Mouse (Mus musculus) ES-E14 (cell line): ENCODE data around the gene Calml3. TPM values are rescaled to one million over a fixed set of nuclear protein-coding genes. Genes with fewer than 3 reads are reported as not detected.
"Not testable (repeated sequence)": the region's sequence is repeated elsewhere in the genome, so short reads cannot be mapped to it uniquely, and the experiment has no call there.

Experiments used
- DNase-seq: peaks from one replicate; pipeline ENCODE4 v3.0.0-alpha.2; 2013; ENCODE audit warnings: low read depth, low spot score
- H3K27ac ChIP-seq: 2 replicates; pipeline ENCODE4 v1.5.1; 2012; ENCODE audit warnings: low read depth, mild to moderate bottlenecking, low read length, moderate library complexity, mixed read lengths; ENCODE audit not compliant: poor library complexity, insufficient read depth, severe bottlenecking
- H3K36me3 ChIP-seq: 2 replicates; pipeline ENCODE4 v1.6.1; 2012; ENCODE audit warnings: mild to moderate bottlenecking, low read length, moderate library complexity, mixed read lengths; ENCODE audit not compliant: control insufficient read depth, poor library complexity, insufficient read depth, severe bottlenecking
- H3K4me1 ChIP-seq, 2 experiments: fragments of 150-350 bp in 1 of 2; sonication (generic) in 1 of 2; 2 replicates each; pipeline ENCODE4 v1.6.1; 2012; ENCODE audit warnings: low read length in 2 of 2, mild to moderate bottlenecking in 1 of 2, mixed read lengths in 1 of 2; ENCODE audit not compliant: control insufficient read depth in 2 of 2, insufficient read depth in 2 of 2, poor library complexity in 1 of 2
- H3K4me3 ChIP-seq, 2 experiments: fragments of 150-350 bp in 1 of 2; sonication (generic) in 1 of 2; 2 replicates each; pipeline ENCODE4 v1.5.1; 2012; ENCODE audit warnings: low read length in 2 of 2, low read depth in 1 of 2, mild to moderate bottlenecking in 1 of 2, mixed read lengths in 1 of 2; ENCODE audit not compliant: insufficient read depth in 1 of 2, poor library complexity in 1 of 2, severe bottlenecking in 1 of 2
- H3K9ac ChIP-seq: 2 replicates; pipeline ENCODE4 v1.6.1; 2012; ENCODE audit warnings: low read depth, mild to moderate bottlenecking, low read length, mixed read lengths; ENCODE audit not compliant: poor library complexity, insufficient read depth, severe bottlenecking
- H3K9me3 ChIP-seq: fragments of 150-350 bp; sonication (generic); 2 replicates; pipeline ENCODE4 v1.6.1; 2012; ENCODE audit warnings: low read depth, mild to moderate bottlenecking, low read length; ENCODE audit not compliant: control insufficient read depth, insufficient read depth
- CHD2 ChIP-seq: IDR thresholded peaks from 2 replicates; pipeline ENCODE4 v1.6.1; 2014; ENCODE audit warnings: mild to moderate bottlenecking, low read depth, low read length, inconsistent platforms
- HCFC1 ChIP-seq: IDR thresholded peaks from 2 replicates; pipeline ENCODE4 v1.6.1; 2012; ENCODE audit warnings: low read length, inconsistent platforms, borderline replicate concordance; ENCODE audit not compliant: insufficient read depth
- MAFK ChIP-seq: IDR thresholded peaks from 2 replicates; pipeline ENCODE4 v1.6.1; 2014; ENCODE audit warnings: mild to moderate bottlenecking, low read depth, low read length, inconsistent platforms; ENCODE audit not compliant: insufficient read depth
- ZC3H11A ChIP-seq: IDR thresholded peaks from 2 replicates; pipeline ENCODE4 v1.6.1; 2012; ENCODE audit warnings: low read depth, mild to moderate bottlenecking, inconsistent platforms, low read length, borderline replicate concordance
- ZNF384 ChIP-seq: IDR thresholded peaks from 2 replicates; pipeline ENCODE4 v1.6.1; 2012; ENCODE audit warnings: low read depth, low read length, inconsistent platforms
- in situ Hi-C, 2 experiments: fragments of 600-800 bp; cut with MboI; formaldehyde crosslinking; loops; one replicate each; pipeline ENCODE4 v1.15.1; 2025; ENCODE audit warnings: low sequenced_read_pairs in 2 of 2, inconsistent platforms in 1 of 2; ENCODE audit not compliant: unreplicated experiment in 2 of 2
- total RNA-seq: library from RNA; depleted of rRNA; stranded (reverse); fragments of 300-350 nt; gene quantifications from 2 replicates; pipeline ENCODE4 v1.2.3, GENCODE M21; 2012; rRNA removed

Gene Calml3
- total RNA-seq, result not detected in 2 replicates

DNA sequence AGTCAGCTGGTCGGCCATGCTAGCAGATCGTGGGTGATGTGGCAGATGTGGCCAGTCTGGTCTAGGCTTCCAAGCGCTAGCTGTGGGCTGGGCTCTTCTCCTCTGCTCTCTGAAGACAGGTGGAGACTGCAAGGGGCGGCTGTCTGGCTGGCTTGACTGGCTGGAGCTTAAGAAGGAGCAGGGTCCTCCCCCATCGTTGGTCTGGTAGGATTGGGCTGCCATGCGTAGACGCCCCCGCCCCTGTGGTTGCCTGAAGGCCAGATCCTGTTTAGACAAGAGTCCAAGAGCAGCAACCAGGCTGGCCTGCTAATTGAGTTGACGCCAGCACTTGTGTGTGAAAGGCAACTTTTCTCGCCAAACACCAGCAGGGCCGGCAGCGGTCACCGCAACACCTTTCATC, at the start of gene Calml3:
Gene Calml3 (minus strand): TSS at position 131 of the 400 bp plus-strand sequence.
- in situ Hi-C loops, result no loop called here
- H3K36me3 ChIP-seq, result no peaks in the 10 kb centered on the region
- H3K9me3 ChIP-seq, result no peaks in the 10 kb centered on the region
- no peak within 1 kb of the TSS for H3K4me3 ChIP-seq
- H3K4me1 ChIP-seq, result no peaks in the 10 kb centered on the region
- H3K9ac ChIP-seq, result no peak within 1 kb of the TSS
- H3K27ac ChIP-seq, result no peak within 1 kb of the TSS
- no peak for DNase-seq
- no peak for TF ChIP-seq ZC3H11A
- no peak for TF ChIP-seq CHD2
- TF ChIP-seq HCFC1, result no peak
- no peak for TF ChIP-seq ZNF384

- no peak for DNase-seq
- no peak overlapping the region for H3K27ac ChIP-seq
- H3K4me3 ChIP-seq, result no peak overlapping the region
- H3K9me3 ChIP-seq, result no peaks in the 10 kb centered on the region
- H3K9ac ChIP-seq, result no peak overlapping the region
- in situ Hi-C loops, result no loop called here
- H3K36me3 ChIP-seq, result no peaks in the 10 kb centered on the region
- no peak for TF ChIP-seq CHD2
- no peak for TF ChIP-seq ZNF384
- no peak for TF ChIP-seq HCFC1
- TF ChIP-seq MAFK, result no peak
- TF ChIP-seq ZC3H11A, result no peak
- peaks cover 0 to 4% of the 10 kb centered on the region in 2 experiments; a peak in 1 of 4 replicates for H3K4me1 ChIP-seq
Observed at GRCm38 (mm10) chr13:3850330-3850729, 46.2 kb upstream of the Calml3 start.

GRCm38 (mm10) chr13:3840662-3841061, 36.5 kb upstream of the Calml3 start:
- H3K9me3 ChIP-seq, in situ Hi-C loops, H3K36me3 ChIP-seq, H3K27ac ChIP-seq, H3K4me1 ChIP-seq, H3K9ac ChIP-seq, H3K4me3 ChIP-seq, DNase-seq: not testable (repeated sequence)

DNA sequence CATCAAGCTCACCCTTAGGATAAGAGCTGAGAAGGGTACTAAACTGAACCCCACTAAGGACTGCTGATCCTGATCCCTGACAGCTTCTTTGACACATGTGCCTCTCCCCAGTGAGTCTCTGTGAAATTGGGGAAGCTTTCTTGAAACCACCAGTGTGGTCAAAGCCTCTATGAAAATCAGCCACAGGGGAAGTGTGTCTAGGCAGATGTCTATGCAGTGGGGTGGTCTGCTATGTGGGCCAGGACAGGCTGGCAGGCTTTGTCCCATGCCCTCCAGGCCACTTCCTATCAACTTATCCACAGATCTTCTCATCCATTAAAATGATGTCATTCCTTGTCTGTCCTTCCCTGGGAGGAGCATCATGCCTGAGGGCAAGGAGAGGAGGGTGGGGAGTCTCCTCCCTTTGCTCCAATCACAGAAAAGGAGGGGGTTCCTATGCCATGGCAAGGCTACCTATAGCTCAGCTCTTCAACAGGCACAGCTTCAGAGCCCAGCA, 33.2 kb upstream of the Calml3 start, which contains the start of gene Calm4:
Gene Calm4 (plus strand): TSS at position 446 of the 496 bp plus-strand sequence.
- H3K27ac ChIP-seq, H3K36me3 ChIP-seq, H3K4me1 ChIP-seq, in situ Hi-C loops, H3K9me3 ChIP-seq, DNase-seq, H3K4me3 ChIP-seq, H3K9ac ChIP-seq: not testable (repeated sequence)

GRCm38 (mm10) chr13:3833644-3834043, 29.5 kb upstream of the Calml3 start:
- H3K9ac ChIP-seq, H3K27ac ChIP-seq, H3K4me3 ChIP-seq, in situ Hi-C loops, H3K4me1 ChIP-seq, H3K9me3 ChIP-seq, H3K36me3 ChIP-seq, DNase-seq: not testable (repeated sequence)
